Mouse (Mus musculus): Measurements from ENCODE around the gene Clec4g. TPM values are rescaled to one million over a fixed set of nuclear protein-coding genes. Genes with fewer than 3 reads are reported as not detected.

The Clec4g gene
- polyA plus RNA-seq, 1 experiment: 11.6 TPM

DNA sequence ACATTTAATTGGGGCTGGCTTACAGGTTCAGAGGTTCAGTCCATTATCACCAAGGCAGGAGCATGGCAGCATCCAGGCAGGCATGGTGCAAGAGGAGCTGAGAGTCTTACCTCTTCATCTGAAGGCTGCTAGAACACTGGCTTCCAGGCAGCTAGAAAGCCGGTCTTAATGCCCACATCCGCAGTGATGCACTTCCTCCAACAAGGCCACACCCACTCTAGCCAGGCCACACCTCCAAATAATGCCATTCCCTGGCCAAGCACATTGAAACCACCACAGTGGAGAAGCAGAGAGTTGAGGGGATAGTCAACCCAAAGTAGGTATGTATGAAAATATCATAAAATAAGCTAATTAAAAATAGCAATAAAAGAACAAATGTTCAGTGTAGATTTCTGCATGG lies 50.1 kb downstream of the Clec4g start:
- H3K4me1 ChIP-seq: peaks cover 52% of the 10 kb centered on the region
- TF ChIP-seq FLI1 (IDR thresholded peaks at IDR 0.05; ENCODE audit: low read length) (no peak), GATA1 (IDR thresholded peaks at IDR 0.05; ENCODE audit: borderline replicate concordance, low read length) (no peak)
- H3K4me3 ChIP-seq (replicated peaks): peak overlapping the region; percentile 50
- no peaks in the 10 kb centered on the region for H3K36me3 ChIP-seq (replicated peaks; ENCODE audit: low read length)
- H3K27me3 ChIP-seq (replicated peaks): peaks cover 2% of the 10 kb centered on the region
- H3K9me3 ChIP-seq: no peaks in the 10 kb centered on the region

DNA sequence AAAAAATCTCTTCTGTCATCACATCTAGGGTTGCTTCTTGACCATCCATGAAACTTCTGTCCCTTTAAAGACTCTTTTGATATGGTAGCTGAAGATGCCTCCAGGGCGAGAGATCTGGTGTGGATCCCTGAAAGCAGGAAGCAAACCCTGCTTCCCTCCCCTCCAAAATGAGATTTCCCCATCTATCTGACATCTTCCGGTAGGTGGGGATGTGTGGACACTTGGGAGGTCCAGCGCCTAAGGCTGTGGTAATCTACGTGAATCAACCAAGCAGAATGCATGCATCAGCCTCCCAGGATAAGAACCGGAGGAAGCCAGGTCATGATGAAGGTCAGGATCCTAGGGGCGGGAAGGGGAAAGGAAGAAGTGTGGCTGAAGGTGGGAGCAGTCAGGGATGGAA lies 54.9 kb downstream of the Clec4g start, which contains the start of gene Mcemp1:
Gene Mcemp1 (plus strand): TSS at position 248 of the 400 bp plus-strand sequence.
- H3K4me3 ChIP-seq (replicated peaks): peak within 1 kb of the TSS; percentile 31
- no peaks in the 10 kb centered on the region for H3K9me3 ChIP-seq

DNA sequence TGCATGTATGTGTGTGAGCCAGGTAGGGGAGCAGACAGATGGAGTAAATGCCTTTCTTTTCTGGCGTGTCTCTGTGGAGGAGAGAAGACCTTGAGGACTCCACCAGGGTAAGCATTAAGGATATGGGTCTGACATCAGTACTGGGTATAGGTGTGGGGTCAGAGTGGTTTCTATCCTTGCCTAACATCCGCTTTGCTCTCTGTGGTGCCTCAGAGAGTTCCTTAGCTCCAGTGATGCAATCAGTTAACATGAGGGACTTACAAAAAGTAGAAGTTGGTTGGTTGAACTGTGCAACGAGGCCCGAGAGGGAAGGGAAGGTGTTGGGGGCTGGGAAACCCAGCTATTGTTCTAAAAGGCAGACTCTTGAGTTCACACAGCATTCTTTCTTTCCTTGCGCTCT lies 56.0 kb downstream of the Clec4g start:
- no peaks in the 10 kb centered on the region for H3K36me3 ChIP-seq (replicated peaks; ENCODE audit: low read length)
- peaks cover 2% of the 10 kb centered on the region for H3K27me3 ChIP-seq (replicated peaks)
- H3K4me3 ChIP-seq (replicated peaks): no peak overlapping the region
- H3K9me3 ChIP-seq: no peaks in the 10 kb centered on the region
- TF ChIP-seq FLI1 (IDR thresholded peaks at IDR 0.05; ENCODE audit: low read length) (no peak), GATA1 (IDR thresholded peaks at IDR 0.05; ENCODE audit: borderline replicate concordance, low read length) (no peak)
- peaks cover 40% of the 10 kb centered on the region for H3K4me1 ChIP-seq

More for the DNA sequence above, 54.9 kb downstream of the Clec4g start, which contains the start of gene Mcemp1:
- H3K4me1 ChIP-seq: peaks cover 38% of the 10 kb centered on the region
- H3K36me3 ChIP-seq (replicated peaks; ENCODE audit: low read length): no peaks in the 10 kb centered on the region
- H3K27me3 ChIP-seq (replicated peaks): peaks cover 2% of the 10 kb centered on the region
- TF ChIP-seq GATA1 (IDR thresholded peaks at IDR 0.05; ENCODE audit: borderline replicate concordance, low read length): no peak
- TF ChIP-seq FLI1 (IDR thresholded peaks at IDR 0.05; ENCODE audit: low read length): no peak

DNA sequence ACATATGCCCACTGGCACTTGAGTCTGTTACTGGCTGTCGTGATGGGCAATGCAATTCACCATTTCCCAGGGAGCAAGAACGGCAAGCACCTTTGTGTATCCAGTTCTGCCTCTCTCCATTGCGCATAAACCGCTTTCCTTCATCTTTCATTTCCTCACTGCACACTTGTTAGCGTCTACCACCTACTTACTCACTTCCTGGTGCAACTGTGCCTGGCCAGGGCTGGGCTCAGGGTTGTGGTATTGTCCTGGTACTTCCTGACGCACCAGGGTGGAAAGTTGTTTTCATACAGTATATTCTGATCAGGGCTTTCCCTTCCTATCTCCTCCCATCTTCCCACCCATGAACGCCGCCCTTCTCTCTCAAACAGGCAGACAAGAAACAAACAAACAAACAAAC lies 59.6 kb downstream of the Clec4g start:
- Histone ChIP-seq H3K4me3 (replicated peaks) (peak overlapping the region; percentile 67), H3K9me3 (no peaks in the 10 kb centered on the region), H3K36me3 (replicated peaks; ENCODE audit: low read length) (no peaks in the 10 kb centered on the region), H3K4me1 (peaks cover 57% of the 10 kb centered on the region), H3K27me3 (replicated peaks) (peaks cover 17% of the 10 kb centered on the region)
- TF ChIP-seq GATA1 (IDR thresholded peaks at IDR 0.05; ENCODE audit: borderline replicate concordance, low read length) (no peak), FLI1 (IDR thresholded peaks at IDR 0.05; ENCODE audit: low read length) (no peak)

Other genes starting within 250 kb of the Clec4g start
- not detected in 2 replicates for gene Tex45, start 249.8 kb downstream of the Clec4g start, polyA plus RNA-seq (2012; ENCODE audit: insufficient read depth, low replicate concordance)
- gene Zfp358, start 227.5 kb downstream of the Clec4g start, polyA plus RNA-seq (2012; ENCODE audit: insufficient read depth, low replicate concordance): 19.3 and 36.7 TPM in 2 replicates
- 142 and 183 TPM in 2 replicates for gene Mcoln1, start 220.2 kb downstream of the Clec4g start, polyA plus RNA-seq (2012; ENCODE audit: insufficient read depth, low replicate concordance)
- 13.8 and 16.2 TPM in 2 replicates for gene Pnpla6, start 205.3 kb downstream of the Clec4g start, polyA plus RNA-seq (2012; ENCODE audit: insufficient read depth, low replicate concordance)
- not detected in 2 replicates for gene C330021F23Rik, start 152.7 kb downstream of the Clec4g start, polyA plus RNA-seq (2012; ENCODE audit: insufficient read depth, low replicate concordance)
- 0.36 TPM in 1 of 2 replicates, not detected in the other for gene Camsap3, start 133.4 kb downstream of the Clec4g start, polyA plus RNA-seq (2012; ENCODE audit: insufficient read depth, low replicate concordance)
- 35.4 and 48.4 TPM in 2 replicates for gene Xab2, start 99.3 kb downstream of the Clec4g start, polyA plus RNA-seq (2012; ENCODE audit: insufficient read depth, low replicate concordance)
- gene Pet100, start 99.1 kb downstream of the Clec4g start, polyA plus RNA-seq (2012; ENCODE audit: insufficient read depth, low replicate concordance): 58.2 and 85.9 TPM in 2 replicates
- gene Pcp2, start 95.1 kb downstream of the Clec4g start, polyA plus RNA-seq (2012; ENCODE audit: insufficient read depth, low replicate concordance): 11.1 TPM in 1 of 2 replicates, not detected in the other
- 533 and 675 TPM in 2 replicates for gene Stxbp2, start 89.7 kb downstream of the Clec4g start, polyA plus RNA-seq (2012; ENCODE audit: insufficient read depth, low replicate concordance)
- 0.39 TPM in 1 of 2 replicates, not detected in the other for gene Retn, start 64.9 kb downstream of the Clec4g start, polyA plus RNA-seq (2012; ENCODE audit: insufficient read depth, low replicate concordance)
- 0.10 TPM in 1 of 2 replicates, not detected in the other for gene Mcemp1, start 54.9 kb downstream of the Clec4g start, polyA plus RNA-seq (2012; ENCODE audit: insufficient read depth, low replicate concordance)
- 2.8 TPM in 1 of 2 replicates, not detected in the other for gene Fcor, start 48.3 kb downstream of the Clec4g start, polyA plus RNA-seq (2012; ENCODE audit: insufficient read depth, low replicate concordance)
- 10.6 and 25.8 TPM in 2 replicates for gene Trappc5, start 44.4 kb downstream of the Clec4g start, polyA plus RNA-seq (2012; ENCODE audit: insufficient read depth, low replicate concordance)
- gene Fcer2a, start 26.5 kb downstream of the Clec4g start, polyA plus RNA-seq (2012; ENCODE audit: insufficient read depth, low replicate concordance): 0.07 TPM in 1 of 2 replicates, not detected in the other
- gene Cd209a, start 28.3 kb upstream of the Clec4g start, polyA plus RNA-seq (2012; ENCODE audit: insufficient read depth, low replicate concordance): not detected in 2 replicates
- gene Cd209e, start 133.7 kb upstream of the Clec4g start, polyA plus RNA-seq (2012; ENCODE audit: insufficient read depth, low replicate concordance): not detected in 2 replicates
- not detected in 2 replicates for gene Cd209d, start 157.9 kb upstream of the Clec4g start, polyA plus RNA-seq (2012; ENCODE audit: insufficient read depth, low replicate concordance)
- gene Cd209b, start 206.2 kb upstream of the Clec4g start, polyA plus RNA-seq (2012; ENCODE audit: insufficient read depth, low replicate concordance): not detected in 2 replicates
- gene Cd209c, start 234.1 kb upstream of the Clec4g start, polyA plus RNA-seq (2012; ENCODE audit: insufficient read depth, low replicate concordance): not detected in 2 replicates

Measured in megakaryocyte, embryonic 14.5 days (primary cell).